Mouse (Mus musculus): ENCODE results near the gene Coa3.
"Not testable (repeated sequence)": the region's sequence is repeated elsewhere in the genome, so short reads cannot be mapped to it uniquely, and the experiment has no call there.

The Coa3 gene

GRCm38 (mm10) chr11:101278223-101279192 is at the start of gene Coa3, which contains the start of gene Cntd1:
Gene Coa3 (minus strand): TSS chr11:101279114.
Gene Cntd1 (plus strand): TSS chr11:101279012.
- DNase-seq (ENCODE audit: low spot score in 2 of 2) = peak; percentile 55 to 79

GRCm38 (mm10) chr11:101327311-101327710 is 48.4 kb upstream of the Coa3 start:
- no peak for DNase-seq (ENCODE audit: low spot score in 2 of 2)

GRCm38 (mm10) chr11:101326147-101326546 is 47.2 kb upstream of the Coa3 start:
- no peak for DNase-seq (ENCODE audit: low spot score in 2 of 2)

- DNase-seq (ENCODE audit: low spot score in 2 of 2) = not testable (repeated sequence)
Measured at GRCm38 (mm10) chr11:101325201-101325600, 46.3 kb upstream of the Coa3 start.

- no peak for DNase-seq (ENCODE audit: low spot score in 2 of 2)
Measured at GRCm38 (mm10) chr11:101324763-101325162, 45.8 kb upstream of the Coa3 start, which contains the start of gene Aoc2. Gene Aoc2 (plus strand): TSS chr11:101325063.

- peak; percentile 48 to 77 for DNase-seq (ENCODE audit: low spot score in 2 of 2)
Measured at GRCm38 (mm10) chr11:101323609-101324008, 44.7 kb upstream of the Coa3 start.

- peak in 1 of 2 experiments; percentile 14 for DNase-seq (ENCODE audit: low spot score in 2 of 2)
Measured at GRCm38 (mm10) chr11:101316501-101316917, 37.6 kb upstream of the Coa3 start.

GRCm38 (mm10) chr11:101315665-101316500 is 37.0 kb upstream of the Coa3 start, which contains the start of gene Psme3:
Gene Psme3 (plus strand): TSS chr11:101316213.
- DNase-seq (ENCODE audit: low spot score in 2 of 2) = peak; percentile 73 to 90

GRCm38 (mm10) chr11:101315082-101315650 is 36.3 kb upstream of the Coa3 start:
- DNase-seq (ENCODE audit: low spot score in 2 of 2) = no peak

- no peak for DNase-seq (ENCODE audit: low spot score in 2 of 2)
Measured at GRCm38 (mm10) chr11:101314567-101314966, 35.7 kb upstream of the Coa3 start.

GRCm38 (mm10) chr11:101312150-101312549 is 33.2 kb upstream of the Coa3 start:
- no peak for DNase-seq (ENCODE audit: low spot score in 2 of 2)

GRCm38 (mm10) chr11:101311083-101311482 is 32.2 kb upstream of the Coa3 start:
- no peak for DNase-seq (ENCODE audit: low spot score in 2 of 2)

- DNase-seq (ENCODE audit: low spot score in 2 of 2) = no peak
Measured at GRCm38 (mm10) chr11:101307744-101308143, 28.8 kb upstream of the Coa3 start.

- DNase-seq (ENCODE audit: low spot score in 2 of 2) = peak; percentile 97 to 99
Measured at GRCm38 (mm10) chr11:101302004-101302798, 23.3 kb upstream of the Coa3 start, which contains the start of gene Becn1. Gene Becn1 (minus strand): TSS chr11:101302286.

GRCm38 (mm10) chr11:101301299-101302003 is 22.5 kb upstream of the Coa3 start:
- DNase-seq (ENCODE audit: low spot score in 2 of 2) = no peak

- DNase-seq (ENCODE audit: low spot score in 2 of 2) = no peak
Measured at GRCm38 (mm10) chr11:101300881-101301280, 22.0 kb upstream of the Coa3 start.

GRCm38 (mm10) chr11:101295191-101295590 is 16.3 kb upstream of the Coa3 start:
- no peak for DNase-seq (ENCODE audit: low spot score in 2 of 2)

GRCm38 (mm10) chr11:101291231-101291630 is 12.3 kb upstream of the Coa3 start:
- DNase-seq (ENCODE audit: low spot score in 2 of 2) = no peak

- no peak for DNase-seq (ENCODE audit: low spot score in 2 of 2)
Measured at GRCm38 (mm10) chr11:101287306-101287705, 8.4 kb upstream of the Coa3 start.

GRCm38 (mm10) chr11:101283805-101284204 is 4.9 kb upstream of the Coa3 start:
- no peak for DNase-seq (ENCODE audit: low spot score in 2 of 2)

Measured in cerebellum, postnatal 4 days (tissue).